Mouse (Mus musculus): ENCODE measurements around the gene Meaf6. TPM values are rescaled to one million over a fixed set of nuclear protein-coding genes. Genes with fewer than 3 reads are reported as not detected.

The Meaf6 gene
- total RNA-seq (2021): 100 to 1,000 TPM; 150 to 165 TPM

DNA sequence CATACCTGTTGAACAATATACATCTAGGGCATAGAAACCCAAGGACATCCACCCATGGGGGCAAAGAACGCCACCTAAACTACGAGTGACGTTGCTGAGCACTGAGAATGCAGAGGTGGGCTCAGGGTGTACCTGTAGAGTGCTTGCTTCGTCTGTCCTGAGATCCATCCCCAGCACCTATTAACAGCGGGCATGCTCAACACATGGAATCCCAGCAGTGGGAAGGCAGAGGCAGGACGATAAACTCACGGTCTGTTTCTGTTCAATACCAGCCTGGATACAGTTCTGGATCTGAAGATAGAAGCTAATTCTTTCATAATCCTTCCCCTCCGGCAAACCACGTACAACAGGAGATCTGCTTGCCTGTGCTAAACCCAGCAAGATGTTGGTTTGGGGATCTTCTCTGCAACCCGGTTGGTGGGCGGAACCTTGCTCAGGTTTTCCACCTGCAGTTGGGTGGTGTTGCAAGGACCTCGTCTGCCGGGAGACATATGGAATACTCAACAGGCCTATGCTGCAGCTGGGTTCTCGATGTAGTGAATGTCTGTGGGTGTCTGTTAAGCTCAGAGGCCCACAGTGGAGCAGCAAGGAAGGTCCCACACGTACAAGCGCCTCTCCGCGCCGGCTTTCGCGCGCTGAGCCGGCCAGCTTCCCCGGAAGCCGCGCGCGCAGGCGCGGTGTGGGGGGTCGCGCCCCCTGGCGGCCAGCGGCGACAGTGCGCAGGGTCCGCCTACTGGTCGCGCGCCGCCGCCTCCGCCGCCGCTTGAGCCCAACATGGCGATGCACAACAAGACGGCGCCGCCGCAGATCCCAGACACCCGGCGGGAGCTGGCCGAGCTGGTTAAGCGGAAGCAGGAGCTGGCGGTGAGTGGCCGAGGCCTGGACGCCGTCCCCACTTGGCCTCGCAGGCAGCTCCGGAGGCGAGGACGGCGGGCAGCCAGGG is at the start of gene Meaf6:
TSS of gene Meaf6 (plus strand) at position 732 of the 943 bp plus-strand sequence.
- intact Hi-C loops (cut with DNase I): no loop called here
- peak; percentile 93 for DNase-seq

GRCm38 (mm10) chr4:125044454-125044853 is 40.5 kb upstream of the Meaf6 start:
- DNase-seq: no peak
- intact Hi-C loops (cut with DNase I): no loop called here

DNA sequence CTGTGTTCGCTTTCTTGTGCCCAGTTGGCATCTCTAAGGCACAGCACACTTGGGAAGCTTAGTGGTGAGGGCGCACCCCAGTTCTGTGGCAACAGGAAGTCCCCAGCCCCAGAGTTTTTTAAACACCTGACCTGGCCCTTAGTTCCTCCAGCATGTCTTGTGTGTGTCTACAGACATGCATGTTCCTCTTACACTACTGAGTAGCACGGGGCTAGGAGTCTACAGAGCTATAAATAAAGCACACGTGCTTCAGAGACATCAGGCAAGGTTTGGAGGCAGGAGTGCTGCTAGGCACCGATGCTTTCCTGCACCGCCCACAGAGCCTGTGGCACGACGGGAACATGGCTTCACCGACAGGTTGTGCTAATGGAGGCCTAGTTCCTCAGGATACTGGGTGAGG is 29.5 kb upstream of the Meaf6 start:
- no peak for DNase-seq
- intact Hi-C loops (cut with DNase I): no loop called here

GRCm38 (mm10) chr4:125056476-125056875 is 28.5 kb upstream of the Meaf6 start:
- intact Hi-C loops (cut with DNase I): no loop called here
- DNase-seq: no peak

- no peak for DNase-seq
- intact Hi-C loops (cut with DNase I): no loop called here
Measured at GRCm38 (mm10) chr4:125057273-125057672, 27.7 kb upstream of the Meaf6 start.

GRCm38 (mm10) chr4:125058033-125058432 is 26.9 kb upstream of the Meaf6 start:
- DNase-seq: no peak
- intact Hi-C loops (cut with DNase I): loop anchor here (2.0 kb wide), 1 partner anchor 115 kb away; no protein-coding TSS in a partner anchor

DNA sequence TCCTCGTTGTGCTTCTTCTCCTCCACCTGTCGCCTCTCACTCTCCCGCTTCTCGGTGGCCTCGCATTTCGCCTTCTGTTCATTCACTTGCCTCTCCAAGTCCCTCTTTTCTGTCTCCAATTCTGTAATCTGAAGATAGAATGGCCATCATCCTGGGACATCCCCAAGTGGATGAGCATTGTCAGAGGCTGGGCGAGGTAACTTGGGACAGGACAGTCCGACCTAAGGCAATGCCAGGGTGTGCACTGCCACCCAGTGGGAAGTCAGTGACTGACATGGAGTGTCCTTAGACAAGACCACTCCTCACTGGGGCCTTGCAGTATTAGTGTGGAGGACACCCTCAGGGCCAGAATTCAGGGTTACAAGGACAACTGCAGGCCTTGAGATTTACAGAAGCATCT is 25.9 kb upstream of the Meaf6 start:
- peak; percentile 80 for DNase-seq
- intact Hi-C loops (cut with DNase I): loop anchor here (2.0 kb wide), 1 partner anchor 116 kb away; no protein-coding TSS in a partner anchor

- no peak for DNase-seq
- intact Hi-C loops (cut with DNase I): no loop called here
Measured at GRCm38 (mm10) chr4:125063829-125064228, 21.1 kb upstream of the Meaf6 start.

DNA sequence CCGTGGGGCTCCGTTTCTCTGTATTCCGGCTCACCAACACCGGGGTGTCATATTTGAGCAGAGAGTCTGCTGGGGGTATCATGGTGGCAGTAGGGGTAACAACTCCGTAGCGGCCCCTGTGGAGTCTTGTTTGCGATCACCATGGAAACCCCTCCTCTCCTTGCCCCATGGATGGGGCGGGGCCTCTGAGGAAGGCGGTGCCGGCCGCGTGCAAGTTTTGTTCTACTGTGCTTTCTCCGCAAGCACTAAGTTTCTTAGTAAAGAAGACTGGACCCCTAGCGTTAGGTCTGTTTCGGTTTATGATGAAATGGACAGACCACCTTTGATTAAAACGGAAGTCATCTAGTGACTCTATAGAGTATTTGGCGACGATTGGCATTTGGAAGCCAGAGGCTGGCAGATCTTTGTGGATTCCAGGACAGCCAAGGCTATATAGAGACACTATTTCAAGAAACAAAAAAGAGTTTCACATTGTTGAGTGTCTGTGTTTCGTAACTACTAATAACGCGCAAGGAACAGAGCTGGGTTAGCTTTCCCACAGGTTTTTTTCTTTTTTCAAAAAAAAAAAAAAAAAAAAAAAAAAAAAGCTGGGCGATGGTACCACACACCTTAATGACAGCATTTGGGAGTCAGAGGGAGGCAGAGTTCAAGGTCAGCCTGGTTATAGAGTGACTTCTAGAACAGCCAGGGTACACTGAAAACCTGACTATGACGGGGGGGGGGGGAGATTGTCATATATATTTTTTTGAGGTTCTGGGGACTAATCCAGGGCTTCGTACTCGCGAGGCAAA is 19.2 kb upstream of the Meaf6 start, which contains the start of gene Dnali1:
TSS of gene Dnali1 (minus strand) at position 187 of the 791 bp plus-strand sequence.
- intact Hi-C loops (cut with DNase I): no loop called here
- DNase-seq: peak; percentile 35

GRCm38 (mm10) chr4:125066490-125067370 is 18.2 kb upstream of the Meaf6 start, which contains the start of gene Snip1:
Gene Snip1 (plus strand): TSS chr4:125066672.
- DNase-seq: peak; percentile 93
- intact Hi-C loops (cut with DNase I): no loop called here

DNA sequence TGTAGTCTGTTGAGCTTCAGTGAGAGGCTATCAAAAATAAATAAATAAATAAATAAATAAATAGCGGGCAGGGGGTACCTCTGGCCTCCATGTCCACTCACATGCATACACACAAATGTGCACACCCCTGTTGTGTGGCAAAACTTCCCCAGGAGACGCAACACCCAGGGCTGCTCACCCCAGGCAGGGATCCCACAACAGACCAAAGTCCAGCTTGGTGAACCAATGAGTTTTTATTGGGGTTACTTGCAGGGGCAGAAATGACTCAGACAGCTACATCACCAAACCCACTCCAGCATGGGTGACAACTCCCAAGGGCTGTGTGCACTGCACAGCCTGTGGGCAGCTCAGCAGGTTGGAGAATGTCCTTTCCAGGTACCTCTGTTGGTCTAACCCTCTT is 7.2 kb upstream of the Meaf6 start:
- intact Hi-C loops (cut with DNase I): no loop called here
- no peak for DNase-seq

GRCm38 (mm10) chr4:125078698-125079097 is 6.2 kb upstream of the Meaf6 start:
- intact Hi-C loops (cut with DNase I): no loop called here
- no peak for DNase-seq

GRCm38 (mm10) chr4:125085346-125085841 is 460 bp downstream of the Meaf6 start:
- intact Hi-C loops (cut with DNase I): no loop called here
- peak; percentile 60 for DNase-seq

DNA sequence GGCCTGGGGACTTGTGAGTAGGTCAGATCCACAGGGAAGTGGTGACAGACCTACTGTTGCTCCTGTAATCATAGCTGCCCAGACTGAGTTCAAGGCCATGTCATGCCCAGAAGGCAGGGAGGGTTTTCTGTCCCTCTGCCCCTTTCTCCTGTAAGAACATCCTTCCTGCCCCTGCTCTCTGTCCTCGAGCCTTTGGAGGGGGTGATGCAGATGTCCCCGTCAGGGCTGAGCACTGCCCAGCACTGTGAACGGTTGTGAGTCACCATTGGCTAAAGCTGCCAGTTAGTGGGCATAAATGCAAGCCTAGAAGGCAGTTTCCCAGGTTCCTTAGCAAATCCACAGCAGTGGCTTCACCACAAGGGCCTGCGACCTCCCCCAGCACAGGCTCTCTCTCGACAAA is 8.1 kb downstream of the Meaf6 start:
- DNase-seq: no peak
- intact Hi-C loops (cut with DNase I): no loop called here

- intact Hi-C loops (cut with DNase I): no loop called here
- no peak for DNase-seq
Measured at GRCm38 (mm10) chr4:125096066-125096465, 11.1 kb downstream of the Meaf6 start.

- DNase-seq: no peak
- intact Hi-C loops (cut with DNase I): no loop called here
Measured at GRCm38 (mm10) chr4:125097412-125097811, 12.5 kb downstream of the Meaf6 start.

DNA sequence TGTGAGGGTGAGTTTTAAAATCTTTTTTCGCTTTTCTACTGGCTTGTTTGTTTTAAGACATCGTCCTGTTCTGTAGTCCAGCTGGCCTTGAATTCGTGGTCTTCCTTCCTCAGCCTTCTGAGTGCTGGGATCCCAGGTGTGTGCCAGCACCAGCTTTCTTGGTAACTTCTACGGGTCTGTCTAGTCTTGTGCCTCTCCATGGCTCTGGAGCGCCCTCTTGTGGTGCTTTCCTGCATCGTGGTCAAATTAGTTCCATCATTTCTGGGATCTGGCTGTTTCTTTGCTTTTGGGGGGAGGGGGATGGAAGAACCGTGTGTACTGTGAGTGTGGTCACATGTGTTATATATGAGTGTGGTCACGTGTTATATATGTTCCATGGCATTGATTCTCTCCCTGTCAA is 14.5 kb downstream of the Meaf6 start:
- intact Hi-C loops (cut with DNase I): no loop called here
- DNase-seq: peak; percentile 86

DNA sequence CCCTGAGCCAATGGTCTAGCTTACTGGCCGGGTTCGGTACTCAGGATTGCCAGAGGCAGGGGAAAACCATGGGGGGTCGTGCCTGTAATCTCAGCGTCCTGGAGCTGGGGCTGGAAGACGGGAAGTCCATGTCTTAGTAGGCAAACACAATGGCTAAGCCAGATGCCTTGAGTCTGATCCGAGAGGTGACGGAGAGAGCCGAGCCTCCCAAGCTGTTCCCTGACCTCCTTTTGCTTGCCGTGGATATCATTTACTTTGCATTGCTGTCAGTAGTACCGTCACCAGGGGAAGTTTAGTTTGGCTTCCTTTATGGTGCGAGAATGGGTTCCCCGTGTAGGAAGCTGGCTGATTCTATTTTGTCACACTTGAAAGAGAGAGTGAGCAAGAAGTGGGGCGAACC is 16.4 kb downstream of the Meaf6 start:
- intact Hi-C loops (cut with DNase I): no loop called here
- no peak for DNase-seq

DNA sequence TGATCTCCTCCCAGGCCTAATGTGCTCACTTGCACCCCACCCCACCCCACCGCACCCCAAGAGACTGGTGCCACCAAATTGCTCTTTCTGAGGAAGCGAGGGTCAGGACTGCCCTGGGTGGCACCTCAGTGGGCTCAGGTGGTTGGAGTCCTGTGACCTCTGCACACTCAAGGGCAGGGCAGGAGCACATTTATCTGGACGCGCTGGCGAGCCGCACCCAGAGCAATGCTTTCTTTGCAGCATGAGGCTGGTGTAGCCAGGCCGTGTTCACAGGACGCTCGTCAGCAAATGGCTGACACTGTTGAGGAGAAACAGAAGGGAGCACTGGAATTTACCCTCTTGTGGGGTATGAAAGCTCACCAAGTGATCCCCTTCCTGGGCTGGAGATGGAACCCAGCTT is 20.4 kb downstream of the Meaf6 start:
- DNase-seq: no peak
- intact Hi-C loops (cut with DNase I): no loop called here

GRCm38 (mm10) chr4:125114638-125115037 is 29.7 kb downstream of the Meaf6 start:
- intact Hi-C loops (cut with DNase I): no loop called here
- peak; percentile 88 for DNase-seq
